Mouse (Mus musculus) NIH3T3 (cell line): ENCODE measurements around the gene Daam1.

Experiments
- DNase-seq: peaks from one replicate; pipeline ENCODE4 v3.0.0-alpha.2; 2012; ENCODE audit warnings: low read depth

The Daam1 gene

DNA sequence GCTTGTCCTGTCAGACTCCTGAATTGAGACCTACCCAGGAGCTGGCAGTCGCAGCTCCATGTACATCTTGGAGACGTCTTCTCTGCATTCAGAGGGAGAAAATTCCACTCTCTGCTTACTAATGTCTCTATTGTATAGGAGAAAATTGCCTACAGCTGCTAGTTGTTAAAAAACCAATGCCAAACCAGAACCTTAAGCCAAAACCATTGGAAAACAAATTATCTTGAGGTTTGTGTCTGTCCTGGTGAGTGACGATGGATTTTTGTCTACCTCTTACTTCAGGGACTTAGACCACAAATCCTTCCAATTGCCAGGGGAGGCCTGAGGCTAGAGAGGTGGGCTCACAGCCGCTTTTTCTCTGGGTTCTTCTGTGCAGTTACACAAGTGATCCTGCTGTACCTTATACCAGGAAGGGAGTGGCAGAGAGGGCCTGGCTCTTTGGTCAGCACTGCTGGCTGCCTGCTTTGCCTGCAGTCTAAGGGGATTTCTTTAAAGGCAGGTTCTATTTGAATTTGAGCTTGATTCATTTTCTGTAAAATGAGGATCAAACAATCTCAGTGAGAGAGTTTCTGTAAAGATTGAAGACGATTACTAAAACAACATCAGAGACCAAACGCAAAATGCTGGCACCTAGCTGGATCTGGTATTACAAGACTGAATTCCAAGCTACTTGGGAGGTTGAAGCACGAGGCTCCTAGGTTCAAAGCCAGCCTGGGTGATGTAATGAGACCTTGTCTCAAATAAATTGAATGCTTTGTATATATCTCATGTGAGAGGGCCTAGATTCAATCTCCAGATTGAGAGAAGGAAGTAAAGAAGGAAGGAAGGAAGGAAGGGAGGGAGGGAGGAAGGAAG is 68.0 kb downstream of the Daam1 start:
- DNase-seq: peak; percentile 76

DNA sequence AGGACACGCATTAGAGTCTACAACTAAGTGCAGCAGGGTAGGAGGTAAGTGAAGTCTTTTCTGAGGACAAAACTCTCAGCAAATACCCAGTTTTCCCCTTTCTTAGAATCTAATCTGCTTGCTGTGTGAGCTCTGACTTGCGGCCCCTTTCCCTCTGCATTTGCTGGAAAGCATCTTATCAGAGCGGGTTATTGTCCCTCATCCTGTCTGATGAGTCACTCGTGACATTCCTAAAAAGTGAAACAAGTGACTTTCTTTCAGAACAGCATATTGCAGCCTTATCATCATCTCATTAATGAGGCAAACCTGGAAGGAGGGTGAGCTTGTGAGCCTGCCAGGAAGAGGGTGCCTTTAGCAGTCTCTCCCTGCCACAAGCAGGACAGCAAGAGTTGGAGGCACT is 68.7 kb downstream of the Daam1 start:
- no peak for DNase-seq

GRCm38 (mm10) chr12:71901211-71901610 is 70.3 kb downstream of the Daam1 start:
- DNase-seq: no peak

DNA sequence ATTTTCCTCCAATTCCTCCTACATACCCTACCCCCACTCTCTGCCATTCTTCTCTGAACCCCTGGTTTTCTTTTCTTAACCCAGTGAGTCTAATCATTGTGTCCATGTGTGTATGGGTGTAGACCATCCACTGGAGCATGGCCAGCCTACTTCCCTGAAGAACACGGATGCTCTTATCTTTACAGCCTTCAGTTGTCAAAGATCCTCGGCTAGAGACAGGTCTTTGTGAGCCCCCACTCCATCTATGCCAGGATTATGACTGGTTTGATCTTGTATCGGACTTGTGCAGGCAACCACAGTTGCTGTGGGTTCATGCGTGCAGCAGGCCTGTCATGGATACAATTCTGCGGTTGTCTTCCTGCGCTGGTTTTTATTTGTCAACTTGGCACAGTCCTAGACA is 71.0 kb downstream of the Daam1 start:
- no peak for DNase-seq

GRCm38 (mm10) chr12:71902317-71902716 is 71.4 kb downstream of the Daam1 start:
- DNase-seq: no peak

DNA sequence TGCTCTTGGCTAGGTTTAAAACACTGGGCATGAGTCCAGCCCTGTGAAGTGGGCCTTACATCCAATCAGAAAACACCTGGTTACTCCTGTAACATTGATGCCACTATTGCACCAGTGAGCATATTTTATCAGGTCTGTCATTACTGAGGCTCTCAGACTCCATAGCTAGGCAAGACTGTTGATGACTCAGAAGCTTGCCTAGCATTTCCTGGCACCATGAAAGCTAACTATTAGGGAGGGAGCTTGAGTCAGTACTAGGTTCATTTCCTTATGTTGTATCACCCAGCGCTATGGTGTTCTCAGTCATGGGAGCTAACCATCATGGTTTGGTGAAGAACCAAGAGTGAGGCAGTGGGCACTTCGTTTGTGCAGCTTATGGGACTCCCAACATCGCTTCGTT is 72.3 kb downstream of the Daam1 start:
- DNase-seq: peak; percentile 45

- no peak for DNase-seq
These were observed 73.4 kb downstream of the Daam1 start for GRCm38 (mm10) chr12:71904310-71904709.

GRCm38 (mm10) chr12:71904926-71905325 is 74.0 kb downstream of the Daam1 start:
- DNase-seq: no peak

GRCm38 (mm10) chr12:71905640-71906320 is 74.9 kb downstream of the Daam1 start:
- peak; percentile 81 for DNase-seq

DNA sequence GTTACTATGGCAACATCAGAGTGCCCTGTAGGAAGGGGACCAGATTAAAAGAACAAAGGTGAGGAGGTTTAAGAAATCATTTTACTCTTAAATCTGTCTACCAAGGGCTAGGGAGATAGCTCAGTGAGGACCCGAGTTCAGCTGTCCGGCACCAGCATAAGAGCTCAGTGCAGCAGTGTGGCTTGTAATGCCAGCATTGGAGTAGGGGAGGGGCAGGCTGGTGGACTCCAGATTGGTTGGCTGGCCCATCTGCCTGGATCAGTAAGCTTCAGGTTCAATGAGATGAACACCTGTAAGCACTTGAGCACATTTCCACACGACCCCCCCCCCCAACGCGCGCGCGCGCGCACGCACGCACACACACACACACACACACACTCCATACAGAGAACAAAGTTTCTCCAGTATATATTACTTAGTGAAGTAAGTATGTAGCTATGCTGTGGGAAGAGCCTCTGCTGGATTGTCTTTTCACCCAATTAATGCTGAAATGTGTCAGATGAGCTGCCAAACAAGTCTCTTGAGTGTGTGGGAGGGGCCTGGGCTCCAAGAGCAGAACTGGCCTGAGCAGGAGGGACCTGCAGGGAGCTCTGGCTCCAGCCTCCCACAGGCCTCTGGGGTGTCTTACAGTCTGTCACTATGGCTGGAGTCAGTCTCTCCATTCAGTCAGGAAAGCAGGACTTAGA is 75.8 kb downstream of the Daam1 start:
- no peak for DNase-seq

DNA sequence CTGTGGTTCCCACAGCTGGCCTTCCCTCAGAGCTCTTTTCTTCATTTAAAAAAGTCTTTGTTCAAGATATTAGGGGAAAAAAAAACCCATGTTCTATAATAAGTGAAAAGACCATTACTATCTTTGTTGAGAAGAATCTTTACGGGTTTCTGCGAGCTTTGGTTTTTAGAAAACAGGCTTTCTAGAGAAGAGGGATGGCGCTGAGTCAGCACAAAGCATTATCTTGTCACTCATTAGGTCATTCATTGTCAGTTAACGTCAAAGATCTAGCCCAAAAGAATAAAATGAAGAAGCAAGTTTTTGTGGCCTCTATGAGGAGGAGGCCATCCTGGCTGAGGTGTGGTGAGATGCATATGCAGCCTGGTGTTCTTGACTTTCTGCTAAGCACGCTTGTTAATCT is 78.1 kb downstream of the Daam1 start:
- DNase-seq: no peak

DNA sequence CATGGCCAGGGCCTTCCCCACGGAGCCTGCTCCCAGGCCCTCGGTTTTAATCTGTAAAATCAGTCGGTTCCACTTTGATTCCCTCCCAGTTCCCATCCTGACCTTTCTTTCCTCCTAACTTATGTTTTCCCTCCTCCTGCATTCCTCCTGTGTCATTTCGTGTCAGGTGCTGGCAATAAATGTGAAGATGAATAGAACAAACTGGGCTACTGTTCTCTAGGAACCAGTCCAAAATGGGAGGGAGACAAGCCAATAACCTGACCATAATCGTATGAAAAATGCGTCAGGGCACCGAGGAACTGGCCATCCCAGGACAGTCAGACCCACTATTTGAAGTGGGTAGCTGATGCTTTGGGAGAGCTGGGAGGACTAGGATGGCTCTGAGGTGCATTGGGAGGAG is 79.4 kb downstream of the Daam1 start:
- DNase-seq: no peak

- no peak for DNase-seq
These were observed 81.4 kb downstream of the Daam1 start for GRCm38 (mm10) chr12:71912262-71912661.

- DNase-seq: peak; percentile 50
These were observed 88.3 kb downstream of the Daam1 start for GRCm38 (mm10) chr12:71919156-71919555.

- DNase-seq: no peak
These were observed 89.1 kb downstream of the Daam1 start for GRCm38 (mm10) chr12:71919962-71920361.

DNA sequence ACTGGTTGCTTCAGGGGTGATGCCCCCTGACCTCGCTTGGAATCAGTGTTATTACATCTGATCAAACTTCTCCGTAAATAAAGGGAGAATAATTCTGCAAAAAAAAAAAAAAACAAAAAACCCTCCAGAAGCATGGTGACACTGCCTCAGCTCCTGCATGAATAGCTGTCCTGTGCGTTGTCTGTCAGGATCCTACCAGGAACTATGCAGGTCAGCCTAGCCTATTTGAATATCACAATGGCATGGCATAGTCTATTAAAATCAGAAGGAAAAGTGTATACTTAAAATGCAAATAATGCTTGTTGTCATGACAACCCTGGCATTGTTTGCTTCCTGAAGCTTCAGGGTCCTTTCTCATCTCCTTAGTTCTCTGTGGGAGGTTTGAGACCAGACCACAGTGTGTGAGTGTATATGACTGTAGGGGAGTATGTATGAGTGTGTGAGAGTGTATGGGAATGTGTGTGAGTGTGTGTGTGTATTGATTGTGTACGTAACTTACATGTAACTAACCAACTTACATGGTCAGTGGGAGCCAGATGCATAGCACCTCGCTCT is 92.0 kb downstream of the Daam1 start:
- DNase-seq: no peak

GRCm38 (mm10) chr12:71924978-71925529 is 94.2 kb downstream of the Daam1 start:
- DNase-seq: no peak

DNA sequence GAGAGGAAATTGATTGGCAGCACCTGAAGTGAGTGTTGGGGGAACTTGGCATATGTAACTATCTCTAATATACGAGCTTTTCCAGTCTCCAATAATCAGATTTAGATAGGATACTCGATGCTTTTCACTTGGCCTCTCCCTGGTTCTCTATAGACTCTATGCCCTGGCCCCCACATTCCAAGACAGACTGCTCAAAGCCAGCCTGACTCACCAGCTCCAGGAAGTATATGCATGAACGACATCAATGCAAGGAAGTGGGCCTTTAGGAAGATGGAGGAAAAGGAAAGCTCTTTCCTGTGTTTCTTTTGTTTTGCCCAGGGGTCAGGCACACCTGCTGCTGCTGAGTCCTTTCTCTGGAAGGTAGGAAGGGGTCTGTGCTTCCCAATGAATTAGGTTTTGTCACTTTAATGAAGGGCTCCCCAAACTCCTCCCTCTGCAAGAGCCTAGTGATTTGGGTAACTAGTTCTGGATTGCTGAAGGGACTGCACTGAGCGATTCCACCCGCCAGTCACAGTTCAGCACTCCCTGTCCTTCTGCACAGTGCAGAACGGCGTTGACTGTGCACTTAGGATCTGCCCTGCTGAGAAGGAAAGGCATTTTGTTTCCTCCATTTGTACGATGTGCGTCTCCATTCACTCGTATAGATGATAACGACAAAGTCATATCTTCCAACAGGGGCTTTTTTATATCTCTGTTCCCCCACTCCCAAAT is 95.3 kb downstream of the Daam1 start:
- DNase-seq: peak; percentile 34

- DNase-seq: no peak
These were observed 97.2 kb downstream of the Daam1 start for GRCm38 (mm10) chr12:71928092-71928491.

DNA sequence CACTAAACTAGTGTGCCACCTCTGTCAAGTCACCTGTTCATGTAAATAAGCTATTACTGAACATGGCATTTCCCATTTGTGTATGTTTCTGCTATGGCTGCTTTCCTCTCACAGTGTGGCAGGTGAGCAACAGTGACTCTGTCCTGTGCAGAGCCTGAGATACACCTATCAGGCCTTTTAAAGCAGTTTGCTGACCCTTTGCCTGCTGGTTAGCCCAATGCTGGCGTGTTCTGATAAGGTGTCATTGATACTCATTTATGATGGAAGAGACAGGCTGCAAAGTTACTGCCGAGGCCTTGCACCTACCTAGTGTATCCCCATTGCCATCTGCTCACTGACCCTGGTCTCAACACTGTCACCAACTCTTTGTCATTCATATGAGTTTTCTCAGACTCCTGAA is 99.0 kb downstream of the Daam1 start:
- no peak for DNase-seq
